Mouse (Mus musculus): ENCODE data around the gene Gnaq. TPM values are rescaled to one million over a fixed set of nuclear protein-coding genes. Genes with fewer than 3 reads are reported as not detected.
"Not testable (repeated sequence)": the region's sequence is repeated elsewhere in the genome, so short reads cannot be mapped to it uniquely, and the experiment has no call there.

The Gnaq gene
- total RNA-seq, 2 experiments from 2014 or later, result 47.2 to 53.6 TPM

DNA sequence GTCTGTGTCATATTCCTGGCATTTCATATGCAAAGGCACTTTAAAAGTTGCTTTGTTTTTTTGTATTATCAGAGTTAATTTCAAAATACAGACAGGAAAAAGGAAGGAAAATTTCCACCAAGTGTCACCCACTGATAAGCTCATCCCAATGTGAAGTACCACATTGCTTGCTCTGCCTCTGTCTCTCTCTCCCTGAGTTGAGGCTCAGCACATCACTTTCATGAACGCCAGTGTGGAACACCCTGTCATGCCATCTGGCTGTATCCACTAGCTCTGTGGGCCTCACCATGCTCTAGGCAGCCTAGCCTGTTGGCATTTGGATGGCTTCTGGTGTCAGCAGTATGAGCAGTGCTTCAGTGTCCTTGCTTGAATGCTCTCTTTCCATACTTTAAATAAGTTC is 122.2 kb downstream of the Gnaq start:
- no peak for DNase-seq (ENCODE audit: low spot score in 2 of 2)

DNA sequence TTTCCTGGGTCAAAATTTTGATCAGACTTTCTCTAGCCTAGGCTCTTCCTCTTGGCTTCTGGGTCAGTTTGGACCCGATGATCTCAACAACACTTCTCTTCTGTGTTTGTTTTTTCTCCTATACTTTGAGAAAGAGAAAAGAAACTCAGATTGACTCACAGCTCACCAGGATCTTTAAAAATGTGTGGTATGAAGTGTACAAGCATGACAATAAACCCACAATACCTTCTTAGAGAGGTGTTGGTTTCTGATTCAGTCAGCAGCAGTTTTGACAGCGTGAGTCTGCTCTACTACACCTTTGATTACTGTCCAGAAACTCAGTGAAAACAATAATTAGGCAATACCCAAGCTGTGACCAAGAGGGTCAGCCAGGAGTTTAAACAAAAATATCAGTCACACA is 122.7 kb downstream of the Gnaq start:
- DNase-seq (ENCODE audit: low spot score in 2 of 2), result no peak

DNA sequence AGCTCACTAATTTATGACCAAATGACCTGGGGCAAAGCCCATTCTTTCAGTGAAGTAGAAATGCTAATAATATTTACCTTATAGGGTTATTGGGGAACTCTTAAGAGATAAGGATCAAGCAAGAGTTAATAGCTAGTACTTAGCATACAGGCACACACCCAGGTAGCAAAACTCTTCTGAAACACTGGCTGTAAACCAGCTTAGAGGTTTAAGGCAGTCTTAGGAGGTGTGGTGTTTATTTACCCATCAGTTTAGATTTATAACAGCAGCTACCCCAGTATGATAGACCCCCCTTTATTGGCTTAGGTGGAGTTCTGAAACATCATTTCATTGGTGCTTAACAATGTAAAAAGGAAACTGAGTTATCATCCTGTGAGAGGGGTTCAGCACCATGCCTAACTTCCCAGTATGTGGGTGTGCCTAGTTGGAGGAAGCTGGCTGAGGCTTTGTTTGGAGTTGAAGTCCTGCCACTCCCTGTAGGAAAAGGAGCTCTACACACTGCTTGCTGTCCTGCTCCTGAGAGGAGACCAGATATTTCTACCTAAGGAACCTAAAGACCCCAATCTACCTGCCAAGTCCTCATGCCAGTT is 126.2 kb downstream of the Gnaq start:
- no peak for DNase-seq (ENCODE audit: low spot score in 2 of 2)

GRCm38 (mm10) chr19:16259786-16260434 is 127.3 kb downstream of the Gnaq start:
- no peak for DNase-seq (ENCODE audit: low spot score in 2 of 2)

DNA sequence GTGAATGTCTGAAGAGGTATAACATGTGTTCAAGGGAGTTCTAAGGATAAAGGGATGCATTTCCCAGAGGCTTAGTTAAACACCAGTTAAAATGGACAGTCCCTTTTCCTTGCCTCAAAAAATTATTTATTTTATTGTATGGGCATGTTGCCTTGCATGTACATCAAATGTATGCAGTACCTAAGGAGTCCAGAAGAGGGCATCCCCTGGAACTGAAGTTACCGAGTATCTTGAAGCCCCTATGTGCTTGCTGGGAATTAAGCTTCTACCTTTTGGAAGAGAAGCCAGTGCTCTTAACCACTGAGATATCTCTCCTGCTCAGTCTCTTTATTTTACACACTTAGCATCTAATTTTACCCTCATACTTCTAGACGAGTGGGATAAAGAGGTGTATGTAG is 127.8 kb downstream of the Gnaq start:
- DNase-seq (ENCODE audit: low spot score in 2 of 2), result no peak

GRCm38 (mm10) chr19:16260973-16261372 is 128.3 kb downstream of the Gnaq start:
- DNase-seq (ENCODE audit: low spot score in 2 of 2), result no peak

GRCm38 (mm10) chr19:16261631-16262030 is 129.0 kb downstream of the Gnaq start:
- DNase-seq (ENCODE audit: low spot score in 2 of 2), result no peak

DNA sequence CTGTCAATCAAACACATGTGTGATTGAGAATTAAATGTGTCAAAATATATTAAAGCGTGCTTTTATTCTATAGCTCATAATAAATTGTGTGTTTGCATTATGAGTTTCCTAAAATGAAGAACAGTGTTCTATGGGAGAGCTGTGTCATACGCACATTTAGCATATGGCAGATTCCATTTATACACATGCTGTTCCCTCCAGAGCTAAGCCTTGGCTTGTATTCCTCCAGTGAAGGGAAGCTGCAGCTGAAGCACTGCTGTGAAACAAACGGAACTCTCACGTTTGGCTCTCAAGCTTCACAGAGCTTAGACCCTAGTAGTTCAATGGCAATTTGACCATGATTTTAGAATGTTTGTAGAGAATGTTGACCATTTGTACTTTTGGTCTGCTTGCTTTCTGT is 129.7 kb downstream of the Gnaq start:
- DNase-seq (ENCODE audit: low spot score in 2 of 2), result no peak

GRCm38 (mm10) chr19:16267362-16267761 is 134.7 kb downstream of the Gnaq start:
- not testable (repeated sequence) for DNase-seq (ENCODE audit: low spot score in 2 of 2)

DNA sequence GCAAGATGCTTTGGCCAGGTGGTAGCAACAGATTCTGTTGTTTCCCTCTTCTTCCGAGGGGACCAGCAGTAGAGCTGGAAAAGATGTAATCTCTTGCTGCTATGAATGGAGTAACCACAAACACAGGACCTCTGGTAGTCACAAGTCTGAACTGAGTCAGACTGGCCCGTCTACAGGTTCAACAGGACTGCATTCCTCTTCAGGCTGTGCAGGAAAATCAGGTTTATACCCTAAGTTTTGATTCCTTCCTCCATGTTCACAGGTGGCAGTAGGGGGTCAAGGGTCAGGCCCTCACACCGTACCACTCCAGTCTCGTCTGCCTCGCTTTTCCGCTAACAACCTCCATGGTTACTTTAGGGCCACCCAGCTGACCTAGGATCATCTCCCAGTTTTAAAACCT is 137.6 kb downstream of the Gnaq start:
- DNase-seq (ENCODE audit: low spot score in 2 of 2), result no peak

DNA sequence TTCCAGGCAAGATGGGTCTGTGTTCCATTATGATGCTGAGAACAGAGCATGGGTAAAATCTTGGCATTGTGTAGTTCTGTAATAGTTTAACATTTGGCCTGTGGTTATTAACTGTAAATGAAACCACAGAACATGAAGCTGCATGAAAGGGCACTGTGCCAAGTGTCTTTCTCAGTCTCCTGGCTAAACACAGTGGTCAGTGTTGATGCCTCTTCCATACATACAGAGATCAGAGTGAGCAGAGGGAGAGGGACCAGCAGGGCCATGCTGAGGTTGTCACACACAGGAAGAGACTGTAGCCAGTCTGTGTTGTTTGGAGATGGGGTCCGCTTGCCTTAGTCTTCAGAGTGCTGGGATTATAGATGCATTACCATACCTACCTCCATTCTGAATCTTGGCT is 138.4 kb downstream of the Gnaq start:
- DNase-seq (ENCODE audit: low spot score in 2 of 2), result no peak

GRCm38 (mm10) chr19:16273021-16273420 is 140.4 kb downstream of the Gnaq start:
- DNase-seq (ENCODE audit: low spot score in 2 of 2), result no peak

DNA sequence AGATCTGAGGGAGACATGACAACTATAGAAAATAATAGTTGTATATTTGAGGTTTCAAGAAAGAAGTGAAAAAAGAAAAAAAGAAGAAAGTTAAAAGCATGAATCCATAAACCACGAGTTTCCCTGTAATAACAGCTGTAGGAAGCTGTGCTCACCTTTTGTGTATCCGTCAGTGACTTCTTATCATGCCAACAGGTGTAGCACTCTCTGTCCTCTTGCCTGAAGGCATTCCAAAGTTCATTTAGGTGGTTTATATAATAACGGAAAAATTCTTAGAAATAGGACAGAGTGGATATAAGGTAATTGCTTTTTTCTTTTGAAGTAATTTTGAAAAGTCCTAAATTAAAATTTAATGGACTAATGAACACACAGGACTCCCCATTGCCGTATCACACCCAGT is 147.6 kb downstream of the Gnaq start:
- DNase-seq (ENCODE audit: low spot score in 2 of 2), result no peak

- DNase-seq (ENCODE audit: low spot score in 2 of 2), result no peak
These were observed 152.7 kb downstream of the Gnaq start for GRCm38 (mm10) chr19:16285051-16286028.

DNA sequence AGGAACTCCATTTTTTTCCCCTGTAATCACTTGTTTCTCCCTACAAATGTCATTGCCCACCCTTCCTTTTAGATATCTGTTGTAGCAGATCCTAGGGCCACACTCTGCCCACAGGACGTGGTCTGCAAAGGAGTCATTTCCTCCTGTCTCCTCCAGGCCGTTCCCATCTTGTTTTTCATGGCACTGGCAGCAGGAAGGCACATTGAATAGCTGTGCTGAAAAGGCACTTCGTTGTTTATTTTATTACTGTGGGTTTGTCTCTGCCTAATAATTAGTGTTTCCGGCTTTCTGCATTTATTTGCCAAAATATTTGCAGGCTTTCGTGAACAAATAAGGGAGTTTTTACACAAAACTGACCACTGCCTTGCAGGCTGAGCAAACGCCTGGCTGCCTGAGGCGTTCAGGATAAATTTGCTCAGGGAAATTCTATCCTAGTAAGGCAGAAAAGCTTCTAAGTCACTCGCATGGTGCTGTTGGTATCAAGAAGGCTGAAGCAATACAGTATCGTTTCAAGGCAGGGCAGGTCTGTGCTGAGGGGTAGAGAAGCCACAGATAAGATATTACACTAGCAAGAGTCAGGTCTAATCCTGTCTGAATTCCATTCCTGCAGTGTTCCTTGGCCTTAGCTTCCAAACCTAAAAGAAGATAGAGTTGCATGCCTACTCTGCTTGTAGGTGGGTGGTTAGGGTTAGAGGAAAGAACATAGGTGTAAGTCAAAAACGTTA is 154.0 kb downstream of the Gnaq start:
- no peak for DNase-seq (ENCODE audit: low spot score in 2 of 2)

- DNase-seq (ENCODE audit: low spot score in 2 of 2), result no peak
These were observed 154.7 kb downstream of the Gnaq start for GRCm38 (mm10) chr19:16287307-16287706.

DNA sequence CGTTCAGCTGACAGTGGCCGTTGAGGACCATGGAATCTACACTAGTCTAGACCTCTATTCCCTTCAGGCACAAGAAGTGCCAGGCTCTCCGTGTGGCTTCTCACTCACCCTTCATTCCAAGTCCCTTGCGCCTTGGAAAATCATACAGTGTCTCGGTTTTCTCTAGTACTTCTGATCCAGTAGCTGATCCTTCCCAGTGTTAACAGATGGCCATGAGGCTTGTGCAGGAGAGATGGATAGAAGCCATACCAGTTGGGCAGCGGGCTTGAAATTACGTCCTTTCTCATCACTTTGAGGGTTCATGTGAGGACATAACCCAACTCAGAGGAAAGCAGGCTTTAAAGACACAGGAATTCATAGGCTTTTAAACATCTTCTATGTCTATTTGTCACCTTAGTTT is 155.3 kb downstream of the Gnaq start:
- DNase-seq (ENCODE audit: low spot score in 2 of 2), result no peak

- DNase-seq (ENCODE audit: low spot score in 2 of 2), result no peak
These were observed 158.5 kb downstream of the Gnaq start for GRCm38 (mm10) chr19:16291088-16291487.

DNA sequence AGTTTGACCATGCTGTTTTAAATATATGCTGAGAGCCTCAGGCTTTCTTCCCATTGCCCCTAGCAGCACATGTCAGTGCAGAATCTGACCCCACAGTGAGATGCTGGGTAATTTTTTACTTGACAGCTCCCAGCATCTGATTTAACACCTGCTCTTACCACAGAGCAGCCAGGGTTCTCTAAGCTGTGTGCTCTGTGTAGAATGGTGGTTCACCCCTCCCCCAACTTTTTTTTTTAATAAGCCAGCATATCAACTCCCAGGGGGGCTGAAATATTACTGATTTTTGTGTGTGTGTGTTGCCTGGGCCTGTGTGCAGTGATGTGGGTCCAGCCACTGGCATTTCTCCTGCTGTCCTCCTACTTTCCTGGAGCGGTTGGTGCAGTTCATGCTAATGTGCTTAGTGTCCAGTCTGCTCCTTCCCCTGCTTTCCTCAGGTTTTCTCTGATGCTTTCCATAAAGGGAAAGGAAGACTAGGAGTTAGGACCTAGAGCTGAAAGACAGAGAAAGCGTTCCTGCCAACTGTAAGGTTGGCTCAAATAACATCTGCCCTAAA is 159.5 kb downstream of the Gnaq start:
- no peak for DNase-seq (ENCODE audit: low spot score in 2 of 2)

GRCm38 (mm10) chr19:16292978-16293377 is 160.3 kb downstream of the Gnaq start:
- no peak for DNase-seq (ENCODE audit: low spot score in 2 of 2)

- no peak for DNase-seq (ENCODE audit: low spot score in 2 of 2)
These were observed 167.8 kb downstream of the Gnaq start for GRCm38 (mm10) chr19:16300413-16300812.
